Mouse (Mus musculus) heart, adult 18-20 months (tissue): ENCODE measurements at regions not wholly inside any gene's neighbourhood (a gene's known extent, or its start where the extent isn't known, plus 50 kb on each side); places are given as distances from the start of the nearest gene placed in this dataset.

Experiments
- DNase-seq, 2 experiments: peaks; one replicate each; pipeline ENCODE4 v3.0.0; 2021 to 2022; ENCODE audit warnings: mixed read lengths in 1 of 2

DNA sequence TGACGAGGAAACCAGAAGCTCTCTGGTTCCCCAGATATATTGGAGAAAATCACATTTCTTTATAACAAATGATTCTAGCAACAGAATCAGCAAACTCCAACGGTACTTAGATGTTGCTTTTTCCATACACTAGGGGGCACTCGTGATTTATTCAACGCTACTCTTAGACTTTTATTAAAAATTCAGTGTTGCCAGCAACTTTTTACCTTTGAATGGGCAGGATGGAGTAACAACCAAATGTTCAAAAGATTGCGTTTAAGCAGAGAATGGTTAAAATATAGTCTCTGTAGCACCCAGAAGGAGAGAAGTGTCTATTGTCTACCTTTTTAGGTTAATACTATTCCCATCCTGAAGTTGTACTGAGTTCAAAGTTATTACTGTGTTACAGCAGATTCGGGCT, 715.4 kb upstream of the Cblb start:
- DNase-seq, result peak; percentile 1 to 37

DNA sequence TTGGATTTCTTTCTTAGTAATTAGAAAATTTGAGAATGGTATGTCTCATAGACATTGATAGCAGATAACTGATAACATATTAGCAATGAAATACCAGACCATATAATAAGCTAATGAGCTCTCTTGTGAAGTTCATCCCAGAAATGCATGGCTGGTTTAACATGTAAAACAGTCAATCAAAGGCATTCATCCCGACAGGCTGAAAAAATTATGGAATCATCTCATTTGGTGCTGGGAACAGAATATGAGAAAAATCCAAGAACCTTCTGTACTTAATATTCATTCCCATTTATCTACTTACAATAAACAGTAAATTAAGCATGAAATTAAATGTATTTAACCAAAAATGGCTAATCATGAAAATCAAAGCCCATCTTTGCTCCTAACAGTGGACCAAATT, 698.8 kb upstream of the Cblb start:
- DNase-seq, result no peak

DNA sequence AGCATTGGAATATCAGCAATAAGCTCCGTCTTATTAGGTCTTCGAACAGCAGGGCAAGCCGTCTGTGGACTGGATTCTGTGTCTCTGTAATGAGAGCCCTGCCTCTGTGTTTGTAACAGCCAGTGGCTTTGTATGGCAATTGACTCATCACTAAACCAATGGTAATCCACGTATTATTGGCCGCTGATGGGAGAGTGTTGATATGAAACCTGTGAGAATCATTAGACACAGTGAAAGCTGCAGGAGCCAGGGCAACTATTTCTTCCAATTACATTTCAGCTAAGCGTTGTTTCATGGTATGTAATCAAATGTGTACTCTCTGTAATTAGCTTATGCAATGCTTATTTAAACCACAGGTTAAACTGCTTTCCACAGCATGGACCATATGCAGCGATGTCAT, 696.1 kb upstream of the Cblb start:
- no peak for DNase-seq

DNA sequence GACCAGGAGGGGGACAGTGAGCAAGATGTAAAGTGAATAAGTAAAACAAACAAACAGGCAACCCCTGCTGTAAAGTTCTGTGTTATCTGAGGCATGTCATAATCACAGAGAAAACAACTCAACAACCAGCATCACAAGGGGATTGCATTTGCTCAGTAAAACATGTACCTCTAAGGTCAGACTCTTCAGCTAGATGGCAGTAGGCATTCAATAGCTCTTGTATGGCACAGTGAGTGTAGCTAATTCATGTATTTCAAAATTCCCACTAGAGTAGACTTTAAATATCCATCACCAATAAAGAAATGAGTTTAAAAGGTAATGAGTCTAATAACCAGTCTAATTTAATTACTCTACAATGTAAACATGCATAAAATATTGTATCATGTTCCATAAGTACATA, 683.9 kb upstream of the Cblb start:
- DNase-seq, result no peak

DNA sequence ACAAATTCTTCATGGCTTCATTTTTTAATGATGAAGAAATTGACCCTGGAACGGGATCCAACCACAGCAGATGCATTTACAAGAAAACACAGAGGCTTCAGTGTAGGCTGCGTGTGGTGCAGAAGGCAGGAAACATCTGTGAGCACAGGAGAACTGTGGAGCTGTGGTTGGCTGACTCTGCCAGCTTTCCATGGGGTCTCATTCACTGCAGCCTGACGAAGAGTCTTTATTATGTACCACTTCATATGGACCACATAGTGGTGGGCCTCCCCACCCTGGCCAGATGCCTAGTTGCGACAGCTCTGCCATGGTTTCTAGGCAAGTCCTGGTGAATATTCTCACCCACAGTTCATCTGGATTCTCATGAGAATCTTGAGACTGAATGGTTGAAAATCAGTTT, 678.9 kb upstream of the Cblb start:
- DNase-seq, result no peak

DNA sequence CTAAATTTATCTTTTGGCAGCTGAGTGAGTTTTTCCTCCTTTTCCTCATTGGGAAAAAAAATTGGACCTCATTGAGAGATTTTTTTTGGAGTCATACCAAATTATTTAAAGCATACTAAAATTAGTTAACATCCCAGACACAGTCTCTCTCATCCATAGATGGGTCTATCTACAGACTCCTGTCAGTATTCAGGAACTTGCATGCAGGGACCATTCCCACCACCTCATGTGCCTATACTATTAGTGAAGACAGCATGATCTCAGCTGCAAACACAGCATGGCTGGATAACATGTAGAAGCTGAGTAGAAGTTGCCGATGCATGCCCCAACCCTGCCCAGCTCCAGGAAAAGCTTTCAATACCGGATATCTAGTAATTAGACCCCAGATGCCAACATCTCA, 677.2 kb upstream of the Cblb start:
- no peak for DNase-seq

DNA sequence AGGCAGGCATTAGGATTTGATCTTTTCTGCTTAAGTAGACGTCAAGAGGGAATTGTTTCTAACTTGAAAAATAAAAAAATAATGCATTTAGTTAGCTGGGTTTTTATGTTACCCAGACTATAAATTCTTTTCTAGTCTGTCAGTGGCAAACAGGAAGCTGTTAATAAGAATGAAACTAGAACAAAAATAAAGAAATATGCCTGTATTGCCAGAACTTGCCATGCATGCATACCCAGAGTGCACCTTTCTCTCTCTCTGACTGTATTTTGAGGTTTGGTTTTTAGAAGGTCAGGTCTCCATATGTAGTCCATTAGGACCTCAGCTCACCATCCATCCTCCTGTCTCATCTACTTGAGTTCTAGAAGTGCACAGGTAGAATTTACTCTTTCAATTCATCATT, 661.0 kb upstream of the Cblb start:
- no peak for DNase-seq

DNA sequence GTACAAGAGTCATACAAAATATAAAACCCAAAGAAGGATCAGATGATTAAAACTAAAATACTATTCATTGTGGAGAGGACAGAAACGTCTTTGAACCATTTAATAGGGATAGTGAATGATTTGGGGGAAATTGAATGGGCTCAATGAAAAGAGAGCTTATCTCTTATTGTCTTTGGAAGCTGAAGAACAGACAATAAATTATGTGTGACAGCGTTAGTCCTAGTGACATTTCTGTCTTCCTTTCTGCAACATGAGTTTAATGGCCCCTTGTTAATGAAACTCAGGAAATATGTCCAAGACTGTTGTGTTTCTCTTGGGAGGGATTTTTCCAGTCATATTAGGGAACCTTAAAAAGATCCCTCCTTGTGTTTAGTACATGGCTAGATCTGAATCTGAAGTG, 644.6 kb upstream of the Cblb start:
- no peak for DNase-seq

DNA sequence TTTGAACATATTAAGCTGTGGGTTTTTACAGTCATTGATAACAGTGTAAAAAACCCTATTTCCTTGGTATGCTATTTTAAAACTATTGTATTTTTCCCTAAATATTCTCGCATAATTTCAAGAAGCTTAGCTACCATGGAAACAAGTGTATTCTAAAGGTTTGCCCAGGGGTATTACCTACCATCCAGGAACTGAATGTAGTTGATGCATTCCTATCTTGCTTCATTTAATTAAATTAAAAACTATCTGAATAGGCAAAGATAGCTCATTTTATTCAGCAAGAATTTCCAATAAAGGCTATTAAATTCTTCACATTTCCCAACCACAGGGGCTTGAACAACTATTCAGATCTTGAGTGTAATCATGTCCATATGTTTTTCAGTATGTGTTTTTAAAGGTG, 643.5 kb upstream of the Cblb start:
- no peak for DNase-seq

DNA sequence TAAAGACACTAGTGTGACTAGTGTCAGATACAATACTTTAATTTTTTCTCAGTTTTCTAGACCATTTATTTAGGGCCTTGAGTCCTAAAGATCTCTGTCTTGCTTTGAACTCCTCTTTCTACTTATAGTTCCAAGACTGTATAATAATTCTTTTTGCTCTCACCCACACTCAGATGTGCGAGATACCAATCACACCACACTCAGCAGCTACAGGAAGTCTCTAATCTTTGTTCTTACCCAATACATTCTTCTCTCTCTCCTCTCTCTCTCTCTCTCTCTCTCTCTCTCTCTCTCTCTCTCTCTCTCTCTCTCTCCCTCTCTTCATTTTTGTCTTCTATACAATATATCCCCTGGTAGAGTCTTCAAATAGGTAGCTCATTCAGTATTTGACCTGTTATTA, 637.2 kb upstream of the Cblb start:
- DNase-seq, result no peak
